Mouse (Mus musculus): ENCODE results near the gene Rccd1. TPM values are rescaled to one million over a fixed set of nuclear protein-coding genes. Genes with fewer than 3 reads are reported as not detected.

Rccd1 gene
- 0.92 and 1.1 TPM in 2 replicates for polyA plus RNA-seq (2021; fragmentation: Nextera tagmentation)
- long read RNA-seq, experiment 1, partial matches to known transcripts, result 1 of 12 reads
- long read RNA-seq, experiment 1, other reads (novel, unspliced or antisense), result 7 of 12 reads
- long read RNA-seq, experiment 2, result 0 reads

GRCm38 (mm10) chr7:80324043-80324815 is at the start of gene Rccd1:
Gene Rccd1, minus strand, starts transcription at chr7:80324454.

DNA sequence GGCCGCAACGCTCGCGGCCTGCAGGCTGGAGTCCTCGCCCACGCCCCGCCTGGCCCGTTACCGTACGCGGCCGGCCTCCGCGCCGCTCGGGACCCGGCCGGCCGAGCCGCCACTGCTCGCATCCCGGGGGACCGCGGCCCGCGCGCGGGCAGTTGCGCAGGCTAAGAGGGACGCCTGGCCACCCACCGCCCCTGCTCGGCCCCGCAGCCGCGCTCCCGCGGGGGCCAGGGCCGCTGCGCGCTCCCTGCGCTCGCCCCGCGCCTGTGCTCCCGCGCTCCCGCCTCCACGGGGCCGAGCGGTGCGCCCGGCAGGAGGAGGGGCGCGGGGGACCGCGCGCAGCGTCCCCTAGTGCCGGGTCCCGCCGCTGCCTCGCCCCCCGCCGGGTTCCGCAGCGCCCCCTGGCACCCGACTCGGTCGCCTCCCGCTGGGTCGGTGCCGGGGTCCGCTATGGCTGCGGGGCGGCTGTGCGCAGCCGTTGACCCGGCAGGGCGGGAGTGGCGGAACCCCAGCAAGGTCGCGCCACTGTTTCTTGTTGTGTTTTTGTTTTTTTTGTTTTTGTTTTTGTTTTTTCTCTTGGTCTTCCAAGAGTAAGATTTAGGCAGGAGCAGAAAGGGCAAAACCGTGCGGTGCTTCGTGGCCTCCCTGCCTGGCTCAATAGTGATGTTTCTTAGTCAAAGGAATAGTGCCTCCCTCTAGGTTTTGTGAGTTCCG is 46.9 kb upstream of the Rccd1 start, which contains the start of gene Man2a2:
Gene Man2a2 (minus strand): TSS at position 335 of the 711 bp plus-strand sequence.

GRCm38 (mm10) chr7:80342858-80343257 is 18.6 kb upstream of the Rccd1 start, which contains the start of gene Hddc3:
Gene Hddc3, plus strand, starts transcription at chr7:80343104.

GRCm38 (mm10) chr7:80340793-80341192 is 16.5 kb upstream of the Rccd1 start, which contains the start of gene Unc45a:
Gene Unc45a, minus strand, starts transcription at chr7:80341005.

DNA sequence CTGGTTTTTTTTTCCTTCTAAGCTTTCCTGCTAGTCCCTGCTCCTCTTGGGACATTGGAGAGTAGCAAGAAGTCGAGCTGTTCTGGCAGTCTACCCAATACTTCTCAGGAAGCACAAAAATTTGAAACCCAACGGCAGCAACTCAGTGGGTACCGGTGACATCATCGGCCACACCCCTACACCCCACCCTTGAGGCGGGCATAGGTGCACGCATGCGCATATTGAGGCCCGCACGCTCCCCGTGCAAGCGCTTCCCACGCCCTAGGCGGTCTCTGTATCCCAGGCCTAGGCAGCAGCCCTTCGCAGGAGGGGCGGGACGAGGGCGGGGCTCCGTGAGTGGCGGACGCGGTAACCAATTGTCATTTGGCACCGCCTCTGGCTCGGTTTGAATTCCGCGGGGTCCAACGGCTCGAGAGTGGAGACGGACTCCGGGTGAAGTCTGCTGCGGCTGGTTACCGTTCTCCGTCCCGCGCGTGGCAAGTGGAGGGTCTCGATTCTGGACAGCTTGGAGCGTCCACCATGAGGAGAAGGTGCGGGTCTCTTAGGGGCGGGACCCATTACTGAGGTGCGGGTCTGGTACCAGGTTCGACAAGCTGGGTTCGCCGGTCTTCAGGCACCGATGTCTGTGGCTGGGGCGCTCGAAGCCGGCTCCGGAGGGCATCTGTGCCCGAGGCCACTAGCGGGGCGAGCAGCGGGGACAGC is 30.0 kb downstream of the Rccd1 start, which contains the start of gene Prc1:
Gene Prc1 (plus strand): TSS at position 389 of the 702 bp plus-strand sequence.

GRCm38 (mm10) chr7:80268897-80269750 is 55.1 kb downstream of the Rccd1 start, which contains the start of gene Vps33b:
Gene Vps33b, plus strand, starts transcription at chr7:80269649.

DNA sequence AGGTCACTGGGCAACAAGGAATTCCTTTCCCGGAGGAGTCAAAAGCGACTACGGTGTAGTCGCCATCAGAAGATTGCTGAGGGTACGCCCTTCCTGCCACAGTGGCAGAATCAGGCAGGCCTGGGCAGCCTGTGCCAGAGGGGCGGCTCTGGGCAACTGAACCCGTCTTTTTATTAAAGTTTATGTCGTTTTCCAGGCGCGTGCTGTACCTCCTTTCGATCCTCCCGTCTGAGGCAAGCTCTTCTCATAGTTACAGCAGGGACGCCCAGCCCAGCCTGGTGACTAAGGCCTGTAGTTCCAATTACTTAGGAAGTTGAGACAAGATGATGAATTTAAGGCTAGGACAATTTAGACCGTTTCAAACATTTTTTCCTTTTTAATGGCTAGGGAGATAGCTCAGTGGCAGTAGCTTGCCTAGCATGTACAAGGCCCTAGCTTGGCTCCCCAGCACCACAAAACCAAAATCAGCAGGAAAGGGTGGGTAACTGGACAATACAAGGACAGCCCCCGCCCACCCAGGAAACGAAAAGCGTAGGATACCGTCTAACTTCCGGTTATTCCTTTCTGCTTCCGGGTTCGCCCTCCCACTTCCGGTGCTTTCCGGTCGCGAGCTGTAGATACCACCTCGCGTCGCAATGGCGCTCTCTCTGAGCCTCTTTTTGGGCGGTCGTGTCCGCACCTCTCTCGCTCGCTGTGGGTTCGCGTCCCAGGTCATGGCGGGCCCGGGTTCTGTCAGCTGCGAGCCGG is 63.5 kb downstream of the Rccd1 start, which contains the start of gene Ngrn:
Gene Ngrn (plus strand): TSS at position 591 of the 747 bp plus-strand sequence.

DNA sequence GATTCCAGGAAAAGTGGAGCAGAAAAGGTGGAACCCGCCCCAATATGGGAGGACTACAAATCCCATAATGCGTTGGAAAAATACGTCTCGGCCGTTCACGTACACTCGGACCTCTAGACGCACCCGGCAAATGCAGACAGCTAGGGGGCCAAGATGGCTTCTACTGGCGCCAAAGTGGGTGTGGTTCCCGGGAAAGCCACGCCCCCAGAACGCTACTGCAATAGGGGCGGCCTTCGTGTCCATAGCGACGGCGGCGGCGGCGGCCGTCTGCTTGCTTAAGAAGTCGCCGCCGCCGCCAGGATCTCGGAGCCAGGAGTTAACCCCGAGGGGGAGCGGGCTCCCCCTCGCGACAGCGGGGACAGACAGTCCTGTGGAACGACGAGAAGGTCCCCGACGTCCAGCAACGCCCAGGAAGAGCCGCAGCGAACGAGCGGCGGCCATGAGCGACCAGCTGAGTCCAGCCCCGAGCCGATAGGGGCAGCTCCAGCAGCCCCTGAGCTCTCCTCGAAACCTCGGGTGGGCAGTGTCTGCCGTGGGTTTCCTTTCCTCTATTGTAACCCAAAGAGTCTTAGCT is 78.0 kb downstream of the Rccd1 start, which contains the start of gene Ttll13:
Gene Ttll13 (plus strand): TSS at position 229 of the 574 bp plus-strand sequence.

Other genes starting within 250 kb of the Rccd1 start
- gene Idh2, start 209.1 kb downstream of the Rccd1 start, polyA plus RNA-seq (2021; fragmentation: Nextera tagmentation), result 40.1 and 55.6 TPM in 2 replicates
- gene Sema4b, start 137.6 kb downstream of the Rccd1 start, polyA plus RNA-seq (2021; fragmentation: Nextera tagmentation), result 8.1 and 11.0 TPM in 2 replicates
- 53.8 and 63.6 TPM in 2 replicates for gene Cib1, start 91.6 kb downstream of the Rccd1 start, polyA plus RNA-seq (2021; fragmentation: Nextera tagmentation)
- gene Gdpgp1, start 91.6 kb downstream of the Rccd1 start, polyA plus RNA-seq (2021; fragmentation: Nextera tagmentation), result 5.7 and 5.9 TPM in 2 replicates
- 1.7 and 1.9 TPM in 2 replicates for gene Ttll13, start 78.1 kb downstream of the Rccd1 start, polyA plus RNA-seq (2021; fragmentation: Nextera tagmentation)
- gene Ngrn, start 63.2 kb downstream of the Rccd1 start, polyA plus RNA-seq (2021; fragmentation: Nextera tagmentation), result 52.0 and 58.3 TPM in 2 replicates
- gene Vps33b, start 54.8 kb downstream of the Rccd1 start, polyA plus RNA-seq (2021; fragmentation: Nextera tagmentation), result 11.1 and 11.4 TPM in 2 replicates
- 1.1 and 1.3 TPM in 2 replicates for gene Prc1, start 30.0 kb downstream of the Rccd1 start, polyA plus RNA-seq (2021; fragmentation: Nextera tagmentation)
- gene Unc45a, start 16.6 kb upstream of the Rccd1 start, polyA plus RNA-seq (2021; fragmentation: Nextera tagmentation), result 11.1 and 11.6 TPM in 2 replicates
- gene Hddc3, start 18.6 kb upstream of the Rccd1 start, polyA plus RNA-seq (2021; fragmentation: Nextera tagmentation), result 32.9 and 39.4 TPM in 2 replicates
- gene Man2a2, start 46.9 kb upstream of the Rccd1 start, polyA plus RNA-seq (2021; fragmentation: Nextera tagmentation), result 12.0 and 14.3 TPM in 2 replicates
- 0.83 and 0.92 TPM in 2 replicates for gene Fes, start 63.5 kb upstream of the Rccd1 start, polyA plus RNA-seq (2021; fragmentation: Nextera tagmentation)
- gene Furin, start 81.0 kb upstream of the Rccd1 start, polyA plus RNA-seq (2021; fragmentation: Nextera tagmentation), result 1.5 and 4.3 TPM in 2 replicates
- 0.61 and 0.77 TPM in 2 replicates for gene Blm, start 210.7 kb upstream of the Rccd1 start, polyA plus RNA-seq (2021; fragmentation: Nextera tagmentation)

Data from left cerebral cortex, adult 6 months (tissue).